Mouse (Mus musculus) right cerebral cortex, adult 18-20 months (tissue): Measurements from ENCODE around the gene Slc36a3.
"Not testable (repeated sequence)": the region's sequence is repeated elsewhere in the genome, so short reads cannot be mapped to it uniquely, and the experiment has no call there.

Source experiments
- DNase-seq: peaks from one replicate; pipeline ENCODE4 v3.0.0; 2022; ENCODE audit warnings: mixed read lengths

The Slc36a3 gene

GRCm38 (mm10) chr11:55105389-55105788, 46.1 kb downstream of the Slc36a3 start:
- no peak for DNase-seq

- DNase-seq: no peak
Measured at GRCm38 (mm10) chr11:55103229-55103628, 48.3 kb downstream of the Slc36a3 start.

- DNase-seq: no peak
Measured at GRCm38 (mm10) chr11:55102015-55102414, 49.5 kb downstream of the Slc36a3 start.

DNA sequence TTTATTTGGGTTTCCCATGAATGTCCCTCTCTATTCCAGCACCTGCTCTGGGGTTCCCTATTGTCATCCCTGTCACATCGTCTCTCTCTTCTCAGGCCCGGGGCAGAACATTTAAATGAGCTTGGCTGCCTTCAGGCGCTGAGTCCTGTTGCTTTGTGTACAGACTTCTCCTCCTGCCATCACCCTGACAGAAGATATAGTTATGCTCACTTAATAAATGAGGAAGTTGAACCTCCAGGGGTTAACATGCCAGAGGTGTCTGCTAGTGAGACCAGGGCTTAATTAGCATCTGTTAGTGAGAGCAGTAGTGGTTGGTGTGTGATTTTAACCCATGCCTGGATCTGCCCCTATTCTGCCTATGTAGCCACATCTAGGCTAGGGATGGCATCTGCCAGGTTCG, 51.6 kb downstream of the Slc36a3 start:
- DNase-seq: no peak

GRCm38 (mm10) chr11:55099019-55099771, 52.3 kb downstream of the Slc36a3 start:
- no peak for DNase-seq

- no peak for DNase-seq
Measured at GRCm38 (mm10) chr11:55098189-55098915, 53.2 kb downstream of the Slc36a3 start.

GRCm38 (mm10) chr11:55097463-55098188, 53.9 kb downstream of the Slc36a3 start, which contains the start of gene Gm2a:
Gene Gm2a (plus strand): TSS chr11:55098115.
- DNase-seq: peak; percentile 97

- no peak for DNase-seq
Measured at GRCm38 (mm10) chr11:55096731-55097462, 54.6 kb downstream of the Slc36a3 start.

DNA sequence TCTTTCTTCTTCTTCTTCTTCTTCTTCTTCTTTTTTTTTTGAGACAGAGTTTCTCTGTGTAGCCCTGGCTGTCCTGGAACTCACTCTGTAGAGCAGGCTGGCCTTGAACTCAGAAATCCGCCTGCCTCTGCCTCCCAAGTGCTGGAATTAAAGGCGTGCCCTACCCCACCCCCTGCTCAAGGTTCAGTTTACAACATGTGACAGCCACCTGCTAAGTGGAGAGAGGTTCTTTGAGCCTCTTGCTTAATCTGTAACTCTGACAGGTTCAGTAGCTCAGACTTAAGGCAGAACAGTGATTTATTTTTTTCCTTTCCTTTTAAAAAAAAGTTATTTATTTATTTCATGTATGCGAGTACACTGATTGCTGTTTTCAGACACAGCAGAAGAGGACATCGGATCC, 55.2 kb downstream of the Slc36a3 start:
- not testable (repeated sequence) for DNase-seq

- DNase-seq: no peak
Measured at GRCm38 (mm10) chr11:55093096-55093495, 58.4 kb downstream of the Slc36a3 start.

GRCm38 (mm10) chr11:55089892-55090291, 61.6 kb downstream of the Slc36a3 start:
- no peak for DNase-seq

GRCm38 (mm10) chr11:55087006-55087405, 64.5 kb downstream of the Slc36a3 start:
- peak; percentile 55 for DNase-seq

GRCm38 (mm10) chr11:55085396-55085795, 66.1 kb downstream of the Slc36a3 start:
- DNase-seq: no peak

DNA sequence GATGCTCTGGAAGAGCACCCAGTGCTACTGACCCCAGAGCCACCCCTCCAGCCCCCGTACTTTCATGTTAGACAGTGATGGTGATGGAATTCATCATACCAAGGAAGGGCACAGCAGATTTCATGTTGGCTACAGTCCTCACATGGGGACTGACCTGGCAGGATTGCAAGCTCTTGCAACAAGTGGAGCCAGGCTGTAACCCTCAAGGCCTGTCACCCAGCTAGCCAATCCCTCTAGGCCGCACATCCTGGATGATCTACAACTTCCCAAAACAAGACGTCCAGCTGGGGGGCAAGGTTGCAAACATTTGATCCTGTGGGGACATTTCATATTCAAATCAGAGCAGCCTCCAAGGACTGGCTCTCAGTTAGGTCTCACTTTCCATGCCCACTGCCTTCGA, 66.9 kb downstream of the Slc36a3 start:
- DNase-seq: no peak

- no peak for DNase-seq
Measured at GRCm38 (mm10) chr11:55081206-55081605, 70.3 kb downstream of the Slc36a3 start.

DNA sequence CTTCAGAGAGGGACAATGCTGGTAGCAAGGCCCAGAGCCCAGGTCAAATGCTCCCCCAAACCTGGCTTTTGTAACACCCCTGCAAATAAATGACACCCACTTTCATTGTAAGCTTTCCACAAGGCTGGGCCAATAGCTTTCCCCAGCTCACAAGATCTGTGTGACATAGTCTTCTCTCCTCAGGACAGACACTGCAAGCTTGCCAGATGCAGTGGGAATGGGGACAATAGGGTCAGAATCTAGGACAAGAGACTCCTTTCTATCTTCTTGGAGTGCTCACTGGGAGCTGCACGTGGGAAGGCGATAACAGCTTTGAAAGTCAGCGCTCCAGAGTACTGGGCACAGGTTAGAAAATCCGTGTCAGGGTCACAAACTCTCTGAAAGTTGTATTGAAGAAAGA, 72.3 kb downstream of the Slc36a3 start:
- no peak for DNase-seq

DNA sequence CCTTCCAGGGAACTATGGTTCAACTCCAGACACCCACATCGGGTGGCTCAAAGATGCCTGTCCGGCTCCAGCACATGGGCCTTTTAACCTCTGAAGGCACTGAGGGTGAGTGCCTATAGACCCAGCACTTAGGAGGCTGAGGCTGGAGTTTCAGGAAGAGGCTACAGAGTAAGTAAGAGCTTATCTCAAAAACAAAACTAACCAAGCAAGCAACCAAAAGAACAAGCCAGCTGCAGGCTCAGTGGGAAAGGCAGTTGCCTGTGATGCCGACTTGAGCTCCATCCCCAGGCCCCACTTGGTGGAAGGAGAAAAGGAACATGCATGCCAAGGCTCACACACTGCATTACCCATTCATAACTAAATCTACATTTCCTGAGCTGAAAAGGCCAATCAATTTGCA, 73.0 kb downstream of the Slc36a3 start:
- no peak for DNase-seq

DNA sequence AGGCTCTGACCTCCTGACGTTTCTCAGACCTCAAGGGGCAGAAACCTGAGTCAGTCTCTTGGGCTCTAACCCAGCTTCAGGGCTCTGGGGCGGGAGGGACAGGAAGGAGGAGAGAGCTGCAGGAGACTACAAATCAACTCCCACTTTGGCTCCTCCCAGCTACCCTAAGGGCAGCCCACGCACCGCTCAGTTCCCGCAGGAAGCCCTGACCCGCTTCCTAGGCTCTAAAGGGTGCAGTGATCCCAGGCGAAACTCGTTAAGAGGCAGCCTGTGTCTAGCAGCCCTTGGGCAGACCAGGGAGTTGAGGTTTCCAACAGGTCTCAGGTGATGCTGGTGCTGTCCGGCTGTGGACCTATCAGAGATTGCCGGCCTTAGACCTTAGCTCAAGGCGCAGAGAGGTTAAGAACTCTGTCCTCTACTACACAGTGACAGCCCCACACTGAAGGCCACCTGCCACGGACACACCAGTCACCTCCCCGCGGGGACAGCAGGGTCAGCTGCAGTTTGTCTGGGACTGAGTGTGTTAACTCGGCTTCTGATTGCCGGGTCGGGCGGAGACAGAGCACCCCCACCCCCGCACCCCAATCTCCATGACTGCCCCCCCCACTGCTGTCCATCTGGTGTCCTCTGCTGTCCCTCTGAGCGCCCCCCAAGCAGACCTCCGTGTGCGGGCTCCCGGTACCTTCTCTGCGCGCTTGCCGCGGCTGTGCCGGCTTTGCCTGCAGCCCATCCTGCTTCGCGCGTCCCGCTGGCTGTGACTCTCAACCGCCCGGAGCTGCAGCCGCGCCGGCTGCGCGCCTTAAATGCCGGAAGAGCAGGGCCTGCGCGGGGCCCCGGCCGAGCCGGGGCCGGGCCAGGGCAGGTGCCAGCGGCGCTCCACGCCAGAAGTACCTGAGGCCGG, 73.9 kb downstream of the Slc36a3 start, which contains the start of gene Ccdc69:
Gene Ccdc69, minus strand, starts transcription at position 801 of the 901 bp plus-strand sequence.
- DNase-seq: peak; percentile 12

DNA sequence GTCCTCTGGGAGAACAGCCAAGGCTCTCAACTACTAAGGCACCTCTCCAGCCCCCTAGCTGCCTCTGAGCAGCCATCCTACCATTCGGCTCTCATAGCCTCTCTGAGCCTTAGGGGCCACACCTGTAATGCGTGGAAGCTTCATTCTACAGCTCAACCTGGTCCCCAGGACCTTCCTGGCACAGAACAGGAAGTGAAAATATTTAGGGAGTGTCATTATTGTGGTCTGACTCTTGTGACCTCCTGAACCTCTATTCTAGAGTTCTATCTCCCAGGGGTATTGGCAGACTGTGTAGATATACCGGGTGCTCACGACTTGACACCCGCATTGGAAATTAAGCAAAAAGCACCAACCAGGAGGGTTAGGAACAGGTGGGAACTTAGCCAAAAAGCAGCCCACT, 75.3 kb downstream of the Slc36a3 start:
- DNase-seq: no peak

DNA sequence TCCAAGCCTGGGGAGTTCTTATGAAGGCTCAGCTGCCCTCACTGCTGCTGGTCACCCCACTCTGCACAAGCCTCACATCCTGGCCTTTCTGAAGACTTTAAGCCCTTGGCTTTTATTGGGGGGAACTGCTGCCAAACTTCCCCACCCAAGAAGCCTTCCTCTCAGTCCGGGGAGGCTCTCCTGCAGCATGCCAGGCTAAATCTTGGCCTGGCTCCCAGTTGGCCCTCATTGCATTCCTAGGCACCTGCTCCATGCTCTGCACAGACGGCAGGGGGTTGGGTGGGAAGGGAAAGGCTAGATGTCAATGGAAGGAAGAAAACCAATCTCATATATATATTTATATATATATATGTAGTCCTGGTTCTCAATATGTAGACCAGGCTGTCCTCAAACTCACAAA, 75.9 kb downstream of the Slc36a3 start:
- DNase-seq: no peak
